Mouse (Mus musculus): ENCODE data around the gene P2rx3.

GRCm38 (mm10) chr2:85012679-85013078 is 24.6 kb downstream of the P2rx3 start:
- TF ChIP-seq CTCF (IDR thresholded peaks at IDR 0.05) = no peak
- no peak for TF ChIP-seq EP300 (IDR thresholded peaks at IDR 0.05)
